Mouse (Mus musculus) WW6 (cell line): ENCODE data around the gene Jakmip3.

ENCODE experiments used
- DNase-seq: peaks from one replicate; pipeline ENCODE4 v3.0.0-alpha.2; 2013; ENCODE audit warnings: low read depth, low spot score

The Jakmip3 gene

GRCm38 (mm10) chr7:138940612-138941461 is at the start of gene Jakmip3:
Gene Jakmip3, plus strand, starts transcription at chr7:138940730.
- no peak for DNase-seq

- no peak for DNase-seq
Measured at GRCm38 (mm10) chr7:138898122-138898521, 42.4 kb upstream of the Jakmip3 start.

DNA sequence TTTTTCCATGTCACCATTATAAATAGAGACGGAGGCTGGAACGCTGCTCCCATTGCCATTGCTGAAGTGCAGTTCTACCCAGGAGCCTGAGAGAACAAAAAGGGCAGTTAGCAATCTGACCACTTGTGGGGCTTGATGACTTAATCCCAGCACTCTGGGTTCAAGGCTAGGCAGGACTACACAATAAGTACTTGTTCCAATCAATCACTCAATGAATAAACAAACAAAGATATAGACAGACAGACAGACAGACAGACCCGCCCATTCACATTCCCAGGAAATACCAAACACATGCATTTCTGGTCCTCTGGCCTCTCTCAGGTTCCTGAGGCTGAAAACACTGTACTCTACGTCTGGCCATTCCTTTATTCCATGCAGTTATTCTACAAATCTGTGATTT is 41.8 kb upstream of the Jakmip3 start:
- no peak for DNase-seq

DNA sequence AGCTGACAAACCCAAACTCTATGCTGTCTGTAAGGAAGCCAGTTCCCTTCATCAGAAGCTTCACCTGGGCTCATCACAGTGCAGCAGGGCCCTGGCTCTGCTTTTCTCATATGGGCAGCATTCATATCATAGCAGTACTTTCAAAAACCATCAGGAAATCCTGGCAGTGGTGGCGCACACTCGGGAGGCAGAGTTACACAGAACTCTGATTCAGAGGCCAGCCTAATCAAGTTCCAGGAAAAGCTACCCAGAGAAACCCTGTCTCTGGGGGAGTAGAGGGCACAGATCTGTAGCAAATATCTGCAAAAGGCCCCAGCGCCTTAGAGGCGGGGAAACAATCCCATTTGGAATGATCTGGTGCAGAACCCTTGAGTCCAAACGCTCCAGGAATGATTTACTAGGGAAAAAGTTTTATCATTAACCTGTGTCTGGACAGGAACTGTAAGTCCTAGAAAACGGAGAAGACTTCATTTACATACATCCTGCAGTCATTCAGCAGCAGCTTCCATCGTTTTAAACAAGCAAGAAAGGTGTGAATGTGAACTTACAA is 36.6 kb upstream of the Jakmip3 start:
- no peak for DNase-seq

GRCm38 (mm10) chr7:138906441-138906840 is 34.1 kb upstream of the Jakmip3 start:
- DNase-seq = no peak

DNA sequence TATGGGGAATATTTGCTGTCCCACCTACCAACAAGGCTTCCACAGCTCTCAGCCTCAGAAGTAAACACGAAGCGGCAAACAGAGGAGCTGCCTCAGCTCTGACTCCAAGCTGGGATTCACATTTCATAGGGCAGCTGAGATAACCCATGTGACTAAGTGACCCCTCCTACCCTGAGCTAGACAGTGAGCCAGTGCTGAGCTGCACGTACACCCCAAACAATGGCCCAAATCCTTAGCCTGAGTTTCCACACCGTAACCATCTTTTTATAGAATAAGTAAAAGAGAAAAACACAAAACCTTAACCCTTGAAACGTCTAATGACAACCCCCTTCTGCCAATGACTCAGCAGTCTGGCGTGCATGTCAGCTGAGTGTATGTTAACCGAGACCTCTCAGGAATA is 33.5 kb upstream of the Jakmip3 start:
- DNase-seq = no peak

DNA sequence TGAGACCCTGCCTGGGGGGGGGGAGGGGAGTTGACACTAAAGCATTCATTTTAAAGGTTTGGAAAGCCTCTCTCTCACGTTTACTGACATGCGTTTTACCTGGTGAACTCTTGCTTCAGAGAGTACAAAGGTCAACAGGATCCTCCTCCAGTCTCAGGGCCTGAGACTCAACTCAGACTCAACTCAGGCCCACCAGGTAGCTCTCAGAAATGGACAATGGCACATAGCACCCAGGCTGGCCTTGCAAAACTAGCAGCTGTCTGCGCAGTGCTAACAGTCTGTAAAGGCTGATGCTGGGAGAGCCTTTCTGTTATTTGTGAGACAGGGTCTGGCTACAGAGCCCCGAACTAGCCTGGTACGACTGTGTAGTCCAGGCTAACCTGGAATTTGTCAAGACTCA is 32.6 kb upstream of the Jakmip3 start:
- DNase-seq = no peak

- no peak for DNase-seq
Measured at GRCm38 (mm10) chr7:138908768-138909276, 31.7 kb upstream of the Jakmip3 start.

- peak; percentile 92 for DNase-seq
Measured at GRCm38 (mm10) chr7:138909277-138910192, 31.0 kb upstream of the Jakmip3 start, which contains the start of gene Bnip3. Gene Bnip3, minus strand, starts transcription at chr7:138909519.

- no peak for DNase-seq
Measured at GRCm38 (mm10) chr7:138910193-138910562, 30.4 kb upstream of the Jakmip3 start.

GRCm38 (mm10) chr7:138913616-138914015 is 26.9 kb upstream of the Jakmip3 start:
- no peak for DNase-seq

GRCm38 (mm10) chr7:138919156-138919944 is 21.2 kb upstream of the Jakmip3 start:
- DNase-seq = no peak

DNA sequence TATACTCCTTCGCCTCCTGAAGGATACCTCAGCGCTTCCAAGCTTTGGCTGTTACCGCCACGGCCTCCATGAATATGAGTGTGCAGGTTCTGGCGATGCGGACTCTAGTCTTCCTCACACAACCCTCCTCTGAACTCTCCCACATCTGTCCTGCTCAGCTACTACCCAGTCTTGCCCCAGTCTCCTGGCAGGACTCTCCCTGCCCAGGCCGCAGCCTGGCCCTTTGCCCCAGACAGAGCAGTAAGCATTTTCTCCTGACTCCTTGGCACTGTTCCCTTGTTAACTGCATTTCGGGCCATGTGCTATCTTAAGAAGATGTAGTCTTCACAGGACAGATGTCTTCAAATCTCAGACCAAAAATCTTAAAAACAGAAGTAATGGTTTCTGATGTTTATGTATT is 18.9 kb upstream of the Jakmip3 start:
- DNase-seq = no peak

DNA sequence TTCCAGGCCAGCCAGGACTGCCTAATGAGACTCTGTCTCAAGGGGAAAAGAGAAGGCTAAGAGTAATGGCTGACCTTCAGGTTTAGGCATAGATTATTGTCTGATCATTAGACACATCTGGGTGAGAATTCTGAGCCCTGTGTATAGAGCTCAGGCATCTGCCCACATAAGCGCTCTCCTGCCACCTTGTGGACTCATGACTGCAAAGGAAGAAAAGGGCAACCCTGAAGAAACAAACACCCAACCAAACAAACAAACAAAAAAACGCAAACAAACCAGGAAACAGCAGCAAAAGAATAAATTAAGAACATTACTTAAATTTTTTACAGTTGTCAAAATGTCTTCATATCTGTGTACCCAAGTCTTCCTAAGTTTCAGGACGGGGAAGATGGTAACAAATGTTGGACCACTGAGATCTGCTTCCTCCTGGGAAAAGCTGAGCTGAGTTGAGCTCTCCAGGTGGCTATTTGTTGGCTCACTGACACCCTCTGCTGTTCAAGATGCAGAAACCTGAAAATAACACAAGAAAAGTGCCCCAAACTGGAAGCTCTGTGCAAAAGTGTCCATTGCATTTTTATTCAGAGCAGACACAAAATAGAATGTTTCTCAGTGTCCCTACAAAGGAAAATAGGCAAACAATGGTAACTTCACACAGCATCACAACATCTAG is 16.6 kb upstream of the Jakmip3 start:
- no peak for DNase-seq

- DNase-seq = no peak
Measured at GRCm38 (mm10) chr7:138928456-138928855, 12.1 kb upstream of the Jakmip3 start.

GRCm38 (mm10) chr7:138934523-138934922 is 6.0 kb upstream of the Jakmip3 start:
- DNase-seq = no peak

DNA sequence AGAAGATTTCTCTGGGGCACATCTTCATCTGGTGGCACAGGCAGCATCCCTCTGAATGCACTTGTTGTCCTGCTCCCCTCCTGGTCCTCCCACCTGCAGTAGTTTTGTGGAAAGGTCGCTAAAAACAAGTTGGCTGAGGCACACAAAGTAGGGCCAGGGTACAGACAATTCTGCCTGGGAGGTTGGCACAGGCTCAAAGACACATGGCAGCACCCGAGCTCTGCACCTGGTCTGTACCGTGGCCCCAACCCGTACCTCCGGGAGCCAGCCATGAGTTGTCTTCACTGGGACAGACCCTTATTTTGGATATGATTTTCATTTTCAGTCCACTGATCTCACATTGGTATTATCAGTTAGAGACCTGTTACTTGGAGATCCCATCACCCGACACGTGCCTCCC is 1.5 kb upstream of the Jakmip3 start:
- no peak for DNase-seq

DNA sequence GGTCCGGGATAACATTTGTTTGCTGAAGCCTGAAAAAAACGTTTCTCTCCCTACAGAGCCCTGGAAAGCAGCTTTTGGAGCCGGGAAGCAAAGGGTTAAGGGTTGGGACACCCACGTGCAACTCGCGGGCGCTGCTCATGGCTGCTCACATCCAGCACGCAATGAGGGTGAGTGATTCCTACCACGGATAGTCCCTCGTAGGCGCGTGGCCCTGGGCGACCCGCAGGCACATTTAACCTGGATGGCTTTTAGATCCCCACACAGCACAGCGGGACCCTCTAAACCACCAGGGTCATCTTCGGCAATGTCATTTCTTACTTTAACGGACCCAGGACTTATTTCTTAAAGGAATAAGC is 296 bp upstream of the Jakmip3 start:
- no peak for DNase-seq

DNA sequence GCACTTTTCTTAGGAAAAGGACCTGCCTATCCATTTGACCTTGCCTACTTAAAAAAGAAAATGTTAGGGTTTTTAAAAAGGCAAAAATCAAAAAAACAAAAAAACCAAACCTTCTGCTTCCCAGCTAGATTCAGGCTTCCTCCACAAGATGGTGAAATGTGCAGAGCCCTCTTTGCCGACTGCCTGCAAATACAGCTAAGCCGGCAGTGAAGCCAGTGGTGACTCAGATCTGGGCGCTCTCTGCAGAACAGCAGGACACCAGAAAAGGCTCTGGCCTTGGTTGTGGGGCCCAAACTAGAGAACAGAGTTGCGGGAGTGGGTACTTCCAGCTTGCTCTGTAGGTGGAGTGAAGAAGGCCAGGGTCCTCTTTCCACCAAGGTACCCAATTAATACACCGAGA is 1.0 kb downstream of the Jakmip3 start:
- DNase-seq = no peak

- no peak for DNase-seq
Measured at GRCm38 (mm10) chr7:138942301-138942700, 1.8 kb downstream of the Jakmip3 start.

DNA sequence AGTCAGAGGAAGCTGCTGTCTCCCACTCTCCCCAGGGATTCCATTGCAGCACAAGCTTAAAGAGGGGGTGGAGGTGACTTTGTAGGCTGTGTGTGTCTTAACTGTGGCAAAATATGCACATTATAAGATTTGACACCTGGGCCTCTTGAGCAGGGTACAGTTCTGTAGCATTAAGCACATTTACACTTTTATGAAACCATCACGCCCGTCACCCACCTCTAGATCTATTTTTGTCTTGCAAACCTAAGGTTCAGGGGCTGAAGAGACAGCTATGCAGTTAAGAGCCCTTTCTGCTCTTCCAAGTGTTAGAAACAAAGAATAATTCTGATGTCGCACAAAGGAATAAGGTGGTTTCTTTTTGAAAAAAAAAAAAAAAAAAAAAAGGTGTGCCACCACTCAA is 5.1 kb downstream of the Jakmip3 start:
- no peak for DNase-seq
